Mouse (Mus musculus) lung, postnatal 0 days (tissue): ENCODE data around the gene Cdkl2. TPM values are rescaled to one million over a fixed set of nuclear protein-coding genes. Genes with fewer than 3 reads are reported as not detected.

Experiments used
- ATAC-seq: fragments of 200-750 bp; cut with Nextera tagmentation; 2 replicates; pipeline ENCODE4 v1.8.0; 2017; ENCODE audit warnings: moderate library complexity
- DNase-seq: peaks from one replicate; pipeline ENCODE4 v3.0.0-alpha.2; 2016; ENCODE audit warnings: low spot score
- H3K27ac ChIP-seq: fragments of 300-500 bp; sonication (generic); 2 replicates; pipeline ENCODE4 v1.5.1; 2014; ENCODE audit warnings: antibody characterized with exemption, mild to moderate bottlenecking, low read length, mixed read lengths
- H3K27me3 ChIP-seq: fragments of 300-500 bp; sonication (generic); replicated peaks from 2 replicates; pipeline ENCODE4 v1.6.1; 2014; ENCODE audit warnings: low read length, mixed read lengths; ENCODE audit not compliant: insufficient read depth
- H3K36me3 ChIP-seq: fragments of 300-500 bp; sonication (generic); 2 replicates; pipeline ENCODE4 v1.6.1; 2014; ENCODE audit warnings: low read length, mixed read lengths; ENCODE audit not compliant: insufficient read depth
- H3K4me1 ChIP-seq: fragments of 300-500 bp; sonication (generic); 2 replicates; pipeline ENCODE4 v1.6.1; 2014; ENCODE audit warnings: antibody characterized with exemption, low read depth, low read length, mixed read lengths; ENCODE audit not compliant: insufficient read depth
- H3K4me2 ChIP-seq: fragments of 300-500 bp; sonication (generic); replicated peaks from 2 replicates; pipeline ENCODE4 v1.6.1; 2014; ENCODE audit warnings: low read depth, mild to moderate bottlenecking, low read length, moderate library complexity, mixed read lengths
- H3K4me3 ChIP-seq: fragments of 300-500 bp; sonication (generic); 2 replicates; pipeline ENCODE4 v1.5.1; 2014; ENCODE audit warnings: low read depth, low read length
- H3K9ac ChIP-seq: fragments of 300-500 bp; sonication (generic); replicated peaks from 2 replicates; pipeline ENCODE4 v1.6.1; 2014; ENCODE audit warnings: low read depth, mild to moderate bottlenecking
- H3K9me3 ChIP-seq: fragments of 300-500 bp; sonication (generic); 2 replicates; pipeline ENCODE4 v1.6.1; 2016; ENCODE audit warnings: low read length, mixed read lengths
- CTCF ChIP-seq: IDR thresholded peaks from 2 replicates; pipeline ENCODE4 v1.5.1; 2016; ENCODE audit warnings: antibody characterized with exemption, mild to moderate bottlenecking
- EP300 ChIP-seq: IDR thresholded peaks from 2 replicates; pipeline ENCODE4 v1.6.1; 2016; ENCODE audit warnings: antibody characterized with exemption, mild to moderate bottlenecking, control low read depth
- WGBS: fragments of 180-500 bp; shearing (Covaris S2); extraction: QIAGEN DNeasy Blood & Tissue Kit; methylation state at CpG from one replicate; pipeline ENCODE4 v1.1.7; 2014; 5-methylcytosine and 5-hydroxymethylcytosine counted together
- polyA plus RNA-seq: library from polyadenylated mRNA; unstranded; fragments of >200 nt; fragmentation: Nextera tagmentation; extraction: Ambion mirVana; gene quantifications from 2 replicates; pipeline ENCODE4 v1.2.1, GENCODE M21; 2015

Cdkl2 gene
- polyA plus RNA-seq, 1 experiment from 2014 or later, result 5.1 TPM

DNA sequence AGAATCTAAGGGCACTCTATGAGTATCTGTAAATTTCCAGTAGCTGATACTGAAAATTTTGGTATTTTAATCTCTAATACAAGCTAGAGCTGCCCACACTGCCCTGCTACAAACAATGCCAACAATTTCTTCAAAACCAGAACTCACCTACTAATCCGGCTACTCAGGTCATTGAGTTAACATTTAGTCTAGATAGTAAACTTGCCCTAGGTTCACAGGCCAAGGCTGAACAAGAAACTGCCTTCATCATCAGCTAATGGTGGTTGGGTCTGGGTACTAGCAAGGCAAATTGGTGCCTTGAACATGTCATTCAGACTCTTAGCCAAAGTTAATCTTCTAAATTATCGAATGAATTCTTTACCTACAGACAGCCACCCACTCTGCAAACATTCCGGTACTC is 37.6 kb upstream of the Cdkl2 start:
- WGBS, result 43% methylated on average over 3 of the region's 3 CpGs
- no peak for DNase-seq
- Histone ChIP-seq H3K4me3 (no peak overlapping the region), H3K9ac (no peak overlapping the region), H3K9me3 (no peaks in the 10 kb centered on the region), H3K27me3 (no peaks in the 10 kb centered on the region), H3K36me3 (no peaks in the 10 kb centered on the region), H3K4me1 (peaks cover 5% of the 10 kb centered on the region; the same call in 1 of the 2 replicates), H3K27ac (no peak overlapping the region), H3K4me2 (no peak overlapping the region)
- TF ChIP-seq CTCF (no peak), EP300 (no peak)
- ATAC-seq, result no peak

DNA sequence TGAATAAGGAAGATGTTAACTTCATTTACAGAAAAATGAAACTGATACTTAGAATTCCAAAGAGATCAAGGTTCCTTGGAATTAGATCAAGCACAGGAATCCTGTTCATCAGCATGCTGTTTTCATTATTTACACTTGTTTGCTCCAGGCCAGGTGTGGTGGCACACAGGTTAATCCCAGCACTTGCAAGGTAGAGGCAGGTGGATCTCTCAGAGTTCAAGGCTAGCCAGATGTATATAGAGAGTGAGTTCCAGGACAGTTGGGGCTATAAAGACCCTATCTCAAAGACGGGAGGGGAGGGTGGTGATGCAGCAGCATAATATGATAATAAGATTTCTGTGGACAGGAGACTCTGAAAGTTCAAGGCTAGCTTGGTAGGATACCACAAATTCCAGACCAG is 36.7 kb upstream of the Cdkl2 start:
- TF ChIP-seq CTCF (no peak), EP300 (no peak)
- H3K36me3 ChIP-seq, result no peaks in the 10 kb centered on the region
- H3K27me3 ChIP-seq, result no peaks in the 10 kb centered on the region
- 67% methylated on average over 1 of the region's 1 CpGs for WGBS
- no peak for DNase-seq
- ATAC-seq, result no peak
- no peak overlapping the region for H3K9ac ChIP-seq
- H3K4me2 ChIP-seq, result no peak overlapping the region
- peaks cover 5% of the 10 kb centered on the region; the same call in 1 of the 2 replicates for H3K4me1 ChIP-seq
- no peaks in the 10 kb centered on the region for H3K9me3 ChIP-seq
- no peak overlapping the region for H3K4me3 ChIP-seq
- H3K27ac ChIP-seq, result no peak overlapping the region

DNA sequence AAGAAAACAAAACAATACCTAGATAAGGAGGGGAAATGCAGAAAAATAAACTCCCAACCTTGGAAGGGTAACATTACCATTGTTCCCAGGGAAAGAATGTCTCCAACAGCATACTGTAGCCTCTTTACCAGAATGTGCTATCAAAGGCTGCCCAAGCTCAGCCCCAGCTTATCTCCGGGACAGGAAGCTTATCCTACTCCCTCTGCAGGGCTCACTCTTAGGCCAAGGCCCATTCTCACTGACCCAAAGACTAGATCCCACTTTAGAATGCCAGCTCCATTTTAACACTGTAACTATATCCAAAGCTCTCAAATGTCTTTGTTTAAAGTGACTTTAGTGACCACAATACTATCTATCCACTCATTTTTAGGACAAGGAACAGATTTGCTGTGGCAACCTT is 35.6 kb upstream of the Cdkl2 start:
- H3K36me3 ChIP-seq, result no peaks in the 10 kb centered on the region
- H3K27me3 ChIP-seq, result no peaks in the 10 kb centered on the region
- 52% methylated on average over 1 of the region's 1 CpGs for WGBS
- TF ChIP-seq EP300 (no peak), CTCF (no peak)
- no peak overlapping the region for H3K4me3 ChIP-seq
- no peak overlapping the region for H3K9ac ChIP-seq
- H3K4me2 ChIP-seq, result no peak overlapping the region
- DNase-seq (no peak), ATAC-seq (no peak)
- no peak overlapping the region for H3K27ac ChIP-seq
- H3K9me3 ChIP-seq, result no peaks in the 10 kb centered on the region
- H3K4me1 ChIP-seq, result peaks cover 5% of the 10 kb centered on the region; the same call in 1 of the 2 replicates

DNA sequence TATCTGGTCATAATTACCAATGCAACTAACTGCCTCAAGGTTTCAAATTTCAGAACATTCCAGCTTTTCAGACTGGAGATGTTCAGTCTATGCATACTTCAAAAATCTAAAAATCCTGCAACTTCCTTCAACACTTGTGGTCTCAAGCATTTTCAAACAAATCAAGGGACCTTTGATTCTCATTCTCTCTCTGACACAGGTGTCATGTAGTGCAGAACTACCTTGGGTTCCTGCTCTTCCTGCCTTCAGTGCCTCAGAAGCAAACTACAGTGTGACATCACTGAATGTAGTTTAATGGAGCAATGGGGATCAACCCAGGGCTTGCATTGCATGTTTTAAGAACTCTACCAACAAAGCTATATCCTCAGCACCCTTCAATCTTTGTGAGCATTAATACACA is 35.1 kb upstream of the Cdkl2 start:
- Histone ChIP-seq H3K27ac (no peak overlapping the region), H3K4me2 (no peak overlapping the region)
- no peak for TF ChIP-seq EP300
- no peak for TF ChIP-seq CTCF

DNA sequence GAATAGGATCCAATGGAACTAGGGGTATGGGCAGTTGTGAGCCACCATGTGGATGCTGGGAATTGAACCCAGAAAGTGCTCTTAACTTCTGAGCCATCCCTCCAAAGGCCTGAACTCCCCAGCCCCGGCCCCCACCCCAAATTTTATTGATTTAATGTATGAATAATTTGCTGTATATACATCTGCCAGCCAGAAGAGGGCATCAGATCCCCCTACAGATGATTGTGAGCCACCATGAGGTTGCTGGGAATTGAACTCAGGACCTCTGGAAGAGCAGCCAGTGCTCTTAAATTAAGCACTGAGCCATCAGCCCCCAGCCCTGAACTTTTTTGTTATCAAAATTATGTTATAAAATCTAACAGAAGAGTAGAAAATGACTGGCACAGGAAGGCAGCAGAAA is 32.6 kb upstream of the Cdkl2 start:
- TF ChIP-seq CTCF (peak; percentile 24), EP300 (no peak)

More for the DNA sequence above, 35.1 kb upstream of the Cdkl2 start:
- no peak for DNase-seq
- Histone ChIP-seq H3K36me3 (no peaks in the 10 kb centered on the region), H3K4me3 (no peak overlapping the region), H3K9ac (no peak overlapping the region), H3K9me3 (no peaks in the 10 kb centered on the region), H3K27me3 (no peaks in the 10 kb centered on the region), H3K4me1 (peaks cover 5% of the 10 kb centered on the region; the same call in 1 of the 2 replicates)
- ATAC-seq, result no peak

DNA sequence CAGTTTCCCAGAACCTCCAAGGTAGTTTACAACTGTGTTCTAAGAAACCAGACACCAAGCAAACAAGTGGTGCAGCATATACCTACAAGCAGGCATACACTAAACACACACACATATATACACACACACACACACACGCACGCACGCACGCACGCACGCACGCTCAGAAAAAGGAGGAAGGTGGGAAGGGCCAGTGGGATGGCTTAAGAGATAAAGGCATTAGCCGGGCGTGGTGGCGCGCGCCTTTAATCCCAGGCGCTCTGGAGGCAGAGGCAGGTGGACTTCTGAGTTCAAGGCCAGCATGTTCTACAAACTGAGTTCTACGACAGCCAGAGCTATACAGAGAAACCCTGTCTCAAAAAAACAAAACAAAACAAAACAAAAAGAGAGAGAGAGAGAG is 30.4 kb upstream of the Cdkl2 start:
- TF ChIP-seq CTCF, result no peak
- no peak for TF ChIP-seq EP300
- Histone ChIP-seq H3K27me3 (no peaks in the 10 kb centered on the region), H3K4me1 (no peaks in the 10 kb centered on the region), H3K36me3 (no peaks in the 10 kb centered on the region; the same call in 1 of the 2 replicates), H3K4me3 (no peak overlapping the region), H3K4me2 (no peak overlapping the region), H3K9me3 (no peaks in the 10 kb centered on the region), H3K27ac (no peak overlapping the region), H3K9ac (no peak overlapping the region)
- DNase-seq (no peak), ATAC-seq (no peak)
- 88% methylated on average over 14 of the region's 14 CpGs for WGBS

More for the DNA sequence above, 32.6 kb upstream of the Cdkl2 start:
- Histone ChIP-seq H3K27me3 (no peaks in the 10 kb centered on the region), H3K9ac (no peak overlapping the region), H3K36me3 (no peaks in the 10 kb centered on the region; the same call in 1 of the 2 replicates), H3K4me2 (no peak overlapping the region), H3K4me3 (no peak overlapping the region), H3K27ac (no peak overlapping the region), H3K9me3 (no peaks in the 10 kb centered on the region), H3K4me1 (no peaks in the 10 kb centered on the region)
- WGBS, result 91% methylated on average over 1 of the region's 1 CpGs
- no peak for DNase-seq
- no peak for ATAC-seq

DNA sequence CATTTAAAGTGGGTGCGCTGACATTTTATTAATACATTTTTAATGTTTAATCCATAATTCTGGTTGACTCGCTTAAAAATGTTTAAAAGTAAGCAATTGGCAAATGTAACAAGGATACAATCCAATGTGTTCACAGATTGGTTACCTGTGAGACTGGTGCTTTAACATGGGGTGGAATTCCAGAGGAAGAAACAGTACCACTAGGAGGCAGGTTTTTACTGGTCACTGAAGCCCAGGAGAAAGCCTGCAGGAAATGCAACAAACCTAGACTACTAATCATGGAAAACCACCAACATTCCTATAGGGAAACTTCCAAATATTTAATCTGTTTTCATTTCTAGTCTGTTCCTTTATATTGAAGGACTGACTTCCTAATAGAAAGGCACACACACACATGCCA is 19.5 kb upstream of the Cdkl2 start:
- WGBS, result 96% methylated on average over 2 of the region's 2 CpGs
- TF ChIP-seq CTCF (peak; percentile 46), EP300 (no peak)
- ATAC-seq (no peak), DNase-seq (no peak)
- no peak overlapping the region for H3K4me3 ChIP-seq
- H3K27me3 ChIP-seq, result no peaks in the 10 kb centered on the region
- H3K27ac ChIP-seq, result no peak overlapping the region
- H3K9me3 ChIP-seq, result no peaks in the 10 kb centered on the region
- no peaks in the 10 kb centered on the region for H3K4me1 ChIP-seq
- no peak overlapping the region for H3K4me2 ChIP-seq
- H3K36me3 ChIP-seq, result peaks cover 23% of the 10 kb centered on the region
- H3K9ac ChIP-seq, result no peak overlapping the region
